Comparison of ENCODE assay signal across 8 mouse cellular contexts in genomic region chr17:5827836-5828582, GRCm38 (mm10). TPM values are rescaled to one million over a fixed set of nuclear protein-coding genes. Genes with fewer than 3 reads are reported as not detected.
DNase-seq lines count a peak whose midpoint lies in the region; ATAC-seq lines count a peak whose summit lies in the region.

No protein-coding gene starts in this region.

- WGBS in lung, embryonic 15.5 days = 20% methylated on average over 14 of the region's 15 CpGs
- 5% methylated on average over 14 of the region's 15 CpGs for WGBS in forebrain, embryonic 11.5 days
- 17% methylated on average over 14 of the region's 15 CpGs for WGBS in liver, embryonic 13.5 days (ENCODE audit: insufficient replicate concordance)

- H3K27ac ChIP-seq in lung, embryonic 15.5 days = no peak overlapping the region
- H3K27ac ChIP-seq in forebrain, embryonic 11.5 days (ENCODE audit: low read depth, low read length) = no peak overlapping the region
- peak overlapping the region; percentile 83; the same call in 1 of the 2 replicates for H3K27ac ChIP-seq in liver, embryonic 13.5 days

- no peaks in the 10 kb centered on the region for H3K27me3 ChIP-seq in lung, embryonic 15.5 days
- H3K27me3 ChIP-seq in forebrain, embryonic 11.5 days (ENCODE audit: control insufficient read depth, insufficient read depth, low read length) = no peaks in the 10 kb centered on the region
- no peaks in the 10 kb centered on the region for H3K27me3 ChIP-seq in liver, embryonic 13.5 days
- no peaks in the 10 kb centered on the region for H3K27me3 ChIP-seq in splenic B cell, adult 2 months (ENCODE audit: control insufficient read depth, insufficient read depth, low read length, poor library complexity, severe bottlenecking)

- H3K9ac ChIP-seq in lung, embryonic 15.5 days = no peak overlapping the region
- peak overlapping the region; percentile 33 for H3K9ac ChIP-seq in forebrain, embryonic 11.5 days (ENCODE audit: low read length)
- peak overlapping the region; percentile 24; the same call in 1 of the 2 replicates for H3K9ac ChIP-seq in liver, embryonic 13.5 days

- no peak for DNase-seq in lung, postnatal 14 days
- no peak for DNase-seq in forebrain, embryonic 11.5 days (ENCODE audit: low spot score)
- DNase-seq in liver, embryonic 13.5 days = no peak
- DNase-seq in splenic B cell, adult 2 months (ENCODE audit: low read depth, low spot score) = peak; percentile 74
- no peak for DNase-seq in frontal cortex, postnatal 14 days (ENCODE audit: low spot score in 2 of 2)
- DNase-seq in kidney, postnatal 10 days = no peak

- ATAC-seq in lung, embryonic 15.5 days (ENCODE audit: borderline replicate concordance, extremely low read depth, low FRiP score, low TSS enrichment) = no peak
- ATAC-seq in forebrain, embryonic 11.5 days (replicated peaks; ENCODE audit: low FRiP score) = 0 out of 2 replicates have a peak, but pooled peaks have one; percentile 44
- no peak for ATAC-seq in liver, embryonic 13.5 days (ENCODE audit: low read depth)
- ATAC-seq in cerebellum, adult (ENCODE audit: insufficient number of reproducible peaks, low FRiP score, low TSS enrichment) = no peak

- H3K4me3 ChIP-seq in lung, embryonic 15.5 days = no peak overlapping the region
- peak overlapping the region; percentile 7; the same call in 1 of the 2 replicates for H3K4me3 ChIP-seq in forebrain, embryonic 11.5 days (ENCODE audit: low read depth, low read length)
- H3K4me3 ChIP-seq in liver, embryonic 13.5 days (replicated peaks) = no peak overlapping the region; the same call in 1 of the 2 replicates

- H3K9me3 ChIP-seq in lung, embryonic 15.5 days = no peaks in the 10 kb centered on the region
- no peaks in the 10 kb centered on the region for H3K9me3 ChIP-seq in forebrain, embryonic 11.5 days (ENCODE audit: control insufficient read depth, low read length)
- H3K9me3 ChIP-seq in liver, embryonic 13.5 days (replicated peaks) = no peaks in the 10 kb centered on the region

- no peaks in the 10 kb centered on the region for H3K36me3 ChIP-seq in lung, embryonic 15.5 days
- no peaks in the 10 kb centered on the region for H3K36me3 ChIP-seq in forebrain, embryonic 11.5 days (ENCODE audit: control insufficient read depth, insufficient read depth, low read length)
- H3K36me3 ChIP-seq in liver, embryonic 13.5 days = no peaks in the 10 kb centered on the region
- H3K36me3 ChIP-seq in splenic B cell, adult 2 months (ENCODE audit: control insufficient read depth, insufficient read depth, low read length, poor library complexity, severe bottlenecking) = no peaks in the 10 kb centered on the region

- H3K4me2 ChIP-seq in lung, embryonic 15.5 days = peak overlapping the region; percentile 31; the same call in 1 of the 2 replicates
- peak overlapping the region; percentile 46 for H3K4me2 ChIP-seq in forebrain, embryonic 11.5 days (ENCODE audit: low read depth, low read length, severe bottlenecking)
- peak overlapping the region; percentile 49 for H3K4me2 ChIP-seq in liver, embryonic 13.5 days

- H3K4me1 ChIP-seq in lung, embryonic 15.5 days = 0 out of 2 replicates have a peak, but pooled peaks cover 4% of the 10 kb centered on the region
- peaks cover 7% of the 10 kb centered on the region; the same call in 1 of the 2 replicates for H3K4me1 ChIP-seq in forebrain, embryonic 11.5 days (replicated peaks; ENCODE audit: control insufficient read depth, insufficient read depth, low read length)
- H3K4me1 ChIP-seq in liver, embryonic 13.5 days (replicated peaks) = peaks cover 55% of the 10 kb centered on the region

RNA-seq across cellular contexts. Expression of gene Snx9, which starts 13.1 kb away (rescaled TPM):
- 28.2 and 29.5 TPM in 2 replicates for polyA plus RNA-seq in lung, embryonic 15.5 days (2015; fragmentation: Nextera tagmentation; extraction: Ambion mirVana)
- 19.0 and 19.6 TPM in 2 replicates for polyA plus RNA-seq in forebrain, embryonic 11.5 days (2014; fragmentation: Nextera tagmentation; extraction: Ambion mirVana)
- 12.2 and 14.1 TPM in 2 replicates for polyA plus RNA-seq in liver, embryonic 13.5 days (2015; fragmentation: Nextera tagmentation; extraction: Ambion mirVana)
